Mouse (Mus musculus) retina, embryonic 14.5 days (tissue): ENCODE measurements around the gene S100a1.

Experiments used
- DNase-seq: peaks from one replicate; pipeline ENCODE4 v3.0.0-alpha.2; 2015; ENCODE audit warnings: low spot score

Gene S100a1

DNA sequence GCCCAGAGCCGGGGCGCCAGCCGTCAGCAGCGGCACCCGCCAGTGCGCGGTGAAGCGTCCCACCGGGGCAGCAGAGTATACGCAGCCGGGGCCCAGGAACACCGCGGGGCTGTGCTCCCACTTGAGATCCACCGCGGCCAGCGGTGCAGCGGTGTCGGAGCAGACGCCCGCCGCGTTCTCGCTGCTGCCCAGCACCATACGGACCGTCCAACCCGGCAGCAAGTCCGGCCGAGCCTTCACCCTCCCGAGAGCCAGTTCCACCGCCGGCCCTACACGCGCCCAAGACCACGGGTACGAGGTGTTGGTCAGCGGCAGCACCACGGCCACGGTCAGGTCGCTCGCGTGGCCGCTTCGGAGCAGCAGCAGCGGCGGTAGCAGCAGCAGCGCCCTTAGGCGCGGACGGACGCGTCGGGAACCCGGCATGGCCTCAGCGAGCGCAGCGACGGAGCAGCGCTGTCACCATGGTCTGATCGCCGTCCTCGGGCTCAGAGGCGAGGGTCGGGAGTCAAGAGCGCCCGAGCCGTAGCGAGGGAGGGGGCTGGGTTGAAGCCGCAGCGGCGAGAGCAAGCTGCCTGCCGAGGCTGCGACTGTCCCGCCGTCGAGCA, 49.0 kb downstream of the S100a1 start:
- DNase-seq: peak; percentile 48

DNA sequence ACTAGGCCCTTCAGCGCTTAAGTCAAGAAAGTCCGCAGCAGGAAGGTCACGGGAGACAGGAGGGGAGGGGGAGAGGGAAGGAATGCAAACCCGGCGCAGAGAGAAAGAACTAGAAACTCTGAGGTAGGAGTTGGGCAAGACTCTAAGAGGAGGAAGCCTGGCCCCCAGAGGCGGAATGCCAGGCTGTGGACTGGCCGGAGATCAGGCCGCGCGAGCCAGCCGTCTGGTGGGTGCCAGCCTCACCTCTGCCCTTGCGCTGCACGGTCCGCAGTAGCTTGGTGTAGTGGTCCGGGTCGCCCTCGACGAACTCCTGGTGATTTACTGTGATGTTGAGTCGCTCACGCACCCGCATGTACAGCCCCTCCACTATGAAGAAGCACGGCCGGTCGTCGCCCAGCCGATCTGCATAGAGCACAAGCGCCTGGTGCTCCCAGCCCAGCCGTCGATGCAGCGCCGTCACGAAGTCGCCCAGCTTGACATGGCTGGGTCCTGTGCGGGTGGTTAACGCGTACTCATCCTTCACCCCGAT, 49.6 kb downstream of the S100a1 start:
- DNase-seq: no peak

DNA sequence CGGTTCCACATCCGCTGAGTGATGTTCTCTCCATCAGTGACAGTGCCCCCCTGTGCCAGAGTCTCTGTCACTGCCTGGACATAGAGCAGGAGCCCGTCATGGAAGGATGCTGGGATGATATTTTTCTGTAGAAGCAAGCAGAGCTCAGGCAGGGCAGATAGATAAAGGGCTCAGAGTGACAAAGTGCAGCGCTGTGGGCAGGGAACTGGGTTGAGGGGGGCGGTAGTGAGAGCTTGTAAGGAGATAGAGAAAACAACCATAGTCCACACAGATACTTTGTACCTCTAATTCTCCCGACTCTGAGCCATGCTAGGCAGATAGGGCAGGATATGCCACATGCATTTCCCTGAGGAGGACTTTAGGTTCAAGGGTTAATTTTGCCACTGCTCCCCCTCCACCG, 51.6 kb downstream of the S100a1 start:
- DNase-seq: no peak

DNA sequence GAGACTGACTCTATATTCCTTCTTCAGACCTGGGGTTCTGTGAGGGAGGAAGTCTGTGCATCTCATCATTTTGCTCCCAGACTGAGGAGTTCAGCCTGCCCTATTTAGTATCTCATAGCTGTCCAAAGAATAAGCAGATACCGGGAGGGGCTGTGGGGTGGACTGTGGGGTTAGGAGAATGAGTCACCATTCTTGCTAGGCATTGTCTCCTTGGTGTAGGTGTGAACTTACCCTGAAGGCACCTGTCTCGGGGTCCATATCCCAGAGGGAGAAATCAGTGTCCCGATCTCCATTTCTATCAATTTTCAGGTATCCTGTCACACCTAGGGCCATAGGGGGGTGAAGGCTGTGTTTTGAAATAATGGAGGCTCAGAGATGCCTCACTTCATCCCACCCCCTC, 52.3 kb downstream of the S100a1 start:
- no peak for DNase-seq
